Mouse (Mus musculus) MEL (cell line): ENCODE measurements at regions not wholly inside any gene's neighbourhood (a gene's known extent, or its start where the extent isn't known, plus 50 kb on each side); places are given as distances from the start of the nearest gene placed in this dataset.

Experiments
- DNase-seq: peaks from one replicate; pipeline ENCODE4 v3.0.0; 2011; ENCODE audit warnings: low read depth, low spot score
- H3K27ac ChIP-seq: 2 replicates; pipeline ENCODE4 v1.5.1; 2012; ENCODE audit warnings: low read depth, mild to moderate bottlenecking, control low read depth, low read length, moderate library complexity; ENCODE audit not compliant: control insufficient read depth
- H3K27me3 ChIP-seq, 2 experiments: fragments of 150-350 bp in 1 of 2; sonication (generic) in 1 of 2; 2 replicates each; pipeline ENCODE4 v1.6.1; 2012; ENCODE audit warnings: low read length in 2 of 2, mild to moderate bottlenecking in 2 of 2, improper control_type of control experiment in 1 of 2, moderate library complexity in 1 of 2; ENCODE audit not compliant: insufficient read depth in 2 of 2, control insufficient read depth in 1 of 2
- H3K36me3 ChIP-seq, 2 experiments: 2 replicates each; pipeline ENCODE4 v1.6.1; 2012 to 2014; ENCODE audit warnings: low read length in 2 of 2, improper control_type of control experiment in 1 of 2, inconsistent platforms in 1 of 2, mild to moderate bottlenecking in 1 of 2; ENCODE audit not compliant: insufficient read depth in 2 of 2, control insufficient read depth in 1 of 2
- H3K4me1 ChIP-seq, 2 experiments: fragments of 150-350 bp in 1 of 2; sonication (generic) in 1 of 2; 2 replicates each; pipeline ENCODE4 v1.6.1; 2012; ENCODE audit warnings: low read length in 2 of 2, improper control_type of control experiment in 1 of 2, mild to moderate bottlenecking in 1 of 2; ENCODE audit not compliant: insufficient read depth in 2 of 2, control insufficient read depth in 1 of 2
- H3K4me3 ChIP-seq, 2 experiments: fragments of 150-350 bp in 1 of 2; sonication (generic) in 1 of 2; 2 replicates each; pipeline ENCODE4 v1.5.1; 2012; ENCODE audit warnings: low read depth in 2 of 2, low read length in 2 of 2, mild to moderate bottlenecking in 2 of 2, moderate library complexity in 2 of 2, control low read depth in 1 of 2, improper control_type of control experiment in 1 of 2; ENCODE audit not compliant: control insufficient read depth in 1 of 2, insufficient read depth in 1 of 2
- H3K79me2 ChIP-seq: 2 replicates; pipeline ENCODE4 v1.6.1; 2012; ENCODE audit warnings: mild to moderate bottlenecking, low read length, moderate library complexity; ENCODE audit not compliant: control insufficient read depth, poor library complexity, insufficient read depth
- H3K9ac ChIP-seq: 2 replicates; pipeline ENCODE4 v1.6.1; 2012; ENCODE audit warnings: low read depth, mild to moderate bottlenecking, control low read depth, low read length, moderate library complexity; ENCODE audit not compliant: control insufficient read depth, poor library complexity, severe bottlenecking
- H3K9me3 ChIP-seq: fragments of 150-350 bp; sonication (generic); replicated peaks from 2 replicates; pipeline ENCODE4 v1.6.1; 2012; ENCODE audit warnings: mild to moderate bottlenecking, low read length, improper control_type of control experiment, moderate library complexity; ENCODE audit not compliant: insufficient read depth
- CHD1 ChIP-seq: IDR thresholded peaks from 2 replicates; pipeline ENCODE4 v1.6.1; 2012; ENCODE audit warnings: low read depth, mild to moderate bottlenecking, inconsistent platforms, low read length, improper control_type of control experiment
- CHD2 ChIP-seq: IDR thresholded peaks from 2 replicates; pipeline ENCODE4 v1.6.1; 2011; ENCODE audit warnings: low read length, improper control_type of control experiment
- E2F4 ChIP-seq: IDR thresholded peaks from 2 replicates; pipeline ENCODE4 v1.6.1; 2011; ENCODE audit warnings: low read depth, low read length, improper control_type of control experiment, borderline replicate concordance
- EP300 ChIP-seq, 2 experiments: IDR thresholded peaks; 2 replicates each; pipeline ENCODE4 v1.6.1; 2011; ENCODE audit warnings: improper control_type of control experiment in 2 of 2, low read length in 2 of 2, low read depth in 1 of 2, mild to moderate bottlenecking in 1 of 2
- ETS1 ChIP-seq: IDR thresholded peaks from 2 replicates; pipeline ENCODE4 v1.6.1; 2012; ENCODE audit warnings: low read depth, mild to moderate bottlenecking, inconsistent platforms, low read length, improper control_type of control experiment, moderate library complexity
- GATA1 ChIP-seq: IDR thresholded peaks from 2 replicates; pipeline ENCODE4 v1.6.1; 2011; ENCODE audit warnings: low read depth, low read length, improper control_type of control experiment
- KAT2A ChIP-seq: conservative IDR thresholded peaks from 2 replicates; pipeline ENCODE4 v1.6.1; 2012; ENCODE audit warnings: low read depth, low read length, improper control_type of control experiment, inconsistent platforms
- MAFK ChIP-seq: IDR thresholded peaks from 2 replicates; pipeline ENCODE4 v1.6.1; 2011; ENCODE audit warnings: low read depth, mild to moderate bottlenecking, low read length, improper control_type of control experiment, borderline replicate concordance
- MAX ChIP-seq: IDR thresholded peaks from 2 replicates; pipeline ENCODE4 v1.6.1; 2011; ENCODE audit warnings: low read length, improper control_type of control experiment
- MAZ ChIP-seq: IDR thresholded peaks from 2 replicates; pipeline ENCODE4 v1.6.1; 2012; ENCODE audit warnings: low read depth, mild to moderate bottlenecking, inconsistent platforms, low read length, improper control_type of control experiment
- MXI1 ChIP-seq: IDR thresholded peaks from 2 replicates; pipeline ENCODE4 v1.6.1; 2011; ENCODE audit warnings: mild to moderate bottlenecking, low read depth, low read length, improper control_type of control experiment
- MYB ChIP-seq: IDR thresholded peaks from 2 replicates; pipeline ENCODE4 v1.6.1; 2011; ENCODE audit warnings: mild to moderate bottlenecking, low read depth, low read length, improper control_type of control experiment
- NRF1 ChIP-seq: IDR thresholded peaks from 2 replicates; pipeline ENCODE4 v1.6.1; 2014; ENCODE audit warnings: low read depth, mild to moderate bottlenecking, inconsistent platforms, low read length, improper control_type of control experiment, moderate library complexity; ENCODE audit not compliant: poor library complexity, insufficient read depth, severe bottlenecking
- POLR2AphosphoS5 ChIP-seq: IDR thresholded peaks from 2 replicates; pipeline ENCODE4 v1.6.1; 2012; ENCODE audit warnings: low read depth, borderline replicate concordance, mild to moderate bottlenecking, inconsistent platforms, low read length, moderate library complexity, mixed read lengths
- RAD21 ChIP-seq: IDR thresholded peaks from 2 replicates; pipeline ENCODE4 v1.6.1; 2011; ENCODE audit warnings: mild to moderate bottlenecking, low read depth, low read length, improper control_type of control experiment
- RCOR1 ChIP-seq: IDR thresholded peaks from 2 replicates; pipeline ENCODE4 v1.6.1; 2012; ENCODE audit warnings: low read depth, mild to moderate bottlenecking, inconsistent platforms, low read length, improper control_type of control experiment
- SMC3 ChIP-seq: IDR thresholded peaks from 2 replicates; pipeline ENCODE4 v1.6.1; 2011; ENCODE audit warnings: low read depth, low read length, improper control_type of control experiment
- TAL1 ChIP-seq: IDR thresholded peaks from 2 replicates; pipeline ENCODE4 v1.6.1; 2012; ENCODE audit warnings: mild to moderate bottlenecking, inconsistent platforms, low read length, moderate library complexity, mixed read lengths
- ZC3H11A ChIP-seq: IDR thresholded peaks from 2 replicates; pipeline ENCODE4 v1.6.1; 2012; ENCODE audit warnings: low read depth, mild to moderate bottlenecking, inconsistent platforms, low read length, improper control_type of control experiment
- ZKSCAN1 ChIP-seq: IDR thresholded peaks from 2 replicates; pipeline ENCODE4 v1.6.1; 2012; ENCODE audit warnings: low read depth, mild to moderate bottlenecking, inconsistent platforms, low read length, improper control_type of control experiment, moderate library complexity
- ZMIZ1 ChIP-seq: IDR thresholded peaks from 2 replicates; pipeline ENCODE4 v1.6.1; 2012; ENCODE audit warnings: low read depth, mild to moderate bottlenecking, inconsistent platforms, low read length, improper control_type of control experiment, moderate library complexity

DNA sequence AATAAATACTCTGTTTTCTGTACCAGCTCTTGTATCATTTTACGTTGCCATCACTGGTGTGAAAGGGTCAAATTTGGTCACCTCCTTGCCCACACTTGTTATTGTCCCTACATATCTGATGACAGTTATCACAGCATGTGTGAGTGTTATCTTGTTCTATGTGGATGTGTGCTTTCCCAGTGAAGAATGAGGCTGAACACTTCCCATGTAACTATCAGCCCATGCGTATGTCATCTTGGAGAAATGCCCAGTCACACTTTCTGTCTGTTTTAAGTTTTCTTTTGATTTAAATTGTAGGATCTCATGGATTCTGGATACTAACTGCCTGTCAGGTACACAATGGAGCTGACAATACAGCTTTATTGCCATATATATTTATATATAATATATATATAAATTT is 150.8 kb downstream of the Ptbp2 start:
- Histone ChIP-seq H3K79me2 (no peaks in the 10 kb centered on the region), H3K36me3 (no peaks in the 10 kb centered on the region), H3K4me3 (no peak overlapping the region), H3K27ac (no peak overlapping the region), H3K4me1 (no peaks in the 10 kb centered on the region), H3K9ac (no peak overlapping the region), H3K9me3 (no peaks in the 10 kb centered on the region), H3K27me3 (no peaks in the 10 kb centered on the region)
- TF ChIP-seq MAFK (no peak), EP300 (IDR thresholded peaks at IDR 0.05; ENCODE audit: low read depth in 1 of 2, low read length in 2 of 2) (no peak), SMC3 (no peak), E2F4 (no peak), MYB (no peak), ZKSCAN1 (no peak), CHD2 (no peak), POLR2AphosphoS5 (no peak), ZMIZ1 (no peak), MAX (no peak), NRF1 (no peak)
- no peak for DNase-seq

DNA sequence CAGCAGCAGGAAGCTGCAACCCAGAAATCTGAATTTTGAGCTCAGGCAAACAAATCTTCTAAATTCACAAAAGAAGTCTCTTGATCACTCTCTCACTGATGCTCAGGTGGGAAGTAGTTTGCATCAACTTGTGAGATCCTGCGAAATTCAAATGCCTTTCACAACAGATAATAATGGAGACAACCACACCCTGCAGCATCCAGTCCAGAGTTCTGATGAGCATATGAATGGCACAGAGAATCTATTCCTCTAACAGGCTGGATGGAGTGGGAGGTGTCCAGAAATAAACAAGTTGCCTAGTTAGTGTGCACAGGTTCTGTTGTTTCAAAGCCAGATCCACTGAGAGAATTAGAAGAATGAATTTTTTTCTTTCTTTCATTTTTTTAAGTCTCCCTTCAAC is 178.2 kb downstream of the Ptbp2 start:
- H3K4me3 ChIP-seq: no peak overlapping the region
- H3K9ac ChIP-seq: no peak overlapping the region
- no peaks in the 10 kb centered on the region for H3K4me1 ChIP-seq
- no peak for DNase-seq
- no peaks in the 10 kb centered on the region for H3K27me3 ChIP-seq
- H3K27ac ChIP-seq: no peak overlapping the region
- no peaks in the 10 kb centered on the region for H3K9me3 ChIP-seq
- H3K79me2 ChIP-seq: no peaks in the 10 kb centered on the region
- H3K36me3 ChIP-seq: no peaks in the 10 kb centered on the region
- TF ChIP-seq GATA1: no peak
- no peak for TF ChIP-seq TAL1
- TF ChIP-seq KAT2A: no peak
- no peak for TF ChIP-seq CHD1
- no peak for TF ChIP-seq MYB
- no peak for TF ChIP-seq NRF1
- TF ChIP-seq ZMIZ1: no peak
- TF ChIP-seq ZC3H11A: no peak
- TF ChIP-seq MAZ: no peak
- TF ChIP-seq ETS1: no peak
- TF ChIP-seq RCOR1: no peak
- no peak for TF ChIP-seq MXI1
- TF ChIP-seq RAD21: no peak
